Mouse (Mus musculus) kidney, embryonic 16.5 days (tissue): Measurements from ENCODE around the gene Krtcap2. TPM values are rescaled to one million over a fixed set of nuclear protein-coding genes. Genes with fewer than 3 reads are reported as not detected.
"Not testable (repeated sequence)": the region's sequence is repeated elsewhere in the genome, so short reads cannot be mapped to it uniquely, and the experiment has no call there.

Experiments
- ATAC-seq: fragments of 200-750 bp; cut with Nextera tagmentation; 2 replicates; pipeline ENCODE4 v1.8.0; 2017; ENCODE audit warnings: moderate TSS enrichment; ENCODE audit not compliant: low FRiP score, low TSS enrichment
- H3K27ac ChIP-seq: fragments of 300-500 bp; sonication (generic); 2 replicates; pipeline ENCODE4 v1.5.1; 2014; ENCODE audit warnings: low read length
- H3K27me3 ChIP-seq: fragments of 300-500 bp; sonication (generic); 2 replicates; pipeline ENCODE4 v1.6.1; 2014; ENCODE audit warnings: low read length, control low read depth, mixed read lengths; ENCODE audit not compliant: insufficient read depth
- H3K36me3 ChIP-seq: fragments of 300-500 bp; sonication (generic); 2 replicates; pipeline ENCODE4 v1.6.1; 2014; ENCODE audit warnings: low read length, control low read depth, mixed read lengths; ENCODE audit not compliant: insufficient read depth
- H3K4me1 ChIP-seq: fragments of 300-500 bp; sonication (generic); 2 replicates; pipeline ENCODE4 v1.6.1; 2014; ENCODE audit warnings: low read length, control low read depth, mixed read lengths; ENCODE audit not compliant: insufficient read depth
- H3K4me2 ChIP-seq: fragments of 300-500 bp; sonication (generic); replicated peaks from 2 replicates; pipeline ENCODE4 v1.6.1; 2014; ENCODE audit warnings: low read depth, low read length
- H3K4me3 ChIP-seq: fragments of 300-500 bp; sonication (generic); 2 replicates; pipeline ENCODE4 v1.5.1; 2014; ENCODE audit warnings: mild to moderate bottlenecking, low read length
- H3K9ac ChIP-seq: fragments of 300-500 bp; sonication (generic); replicated peaks from 2 replicates; pipeline ENCODE4 v1.6.1; 2014; ENCODE audit warnings: low read length
- H3K9me3 ChIP-seq: fragments of 300-500 bp; sonication (generic); 2 replicates; pipeline ENCODE4 v1.6.1; 2016; ENCODE audit warnings: low read length, control low read depth
- WGBS: fragments of 180-500 bp; shearing (Covaris S2); extraction: QIAGEN DNeasy Blood & Tissue Kit; methylation state at CpG from one replicate; pipeline ENCODE4 v1.1.7; 2014; 5-methylcytosine and 5-hydroxymethylcytosine counted together
- polyA plus RNA-seq: library from polyadenylated mRNA; unstranded; fragments of >200 nt; fragmentation: Nextera tagmentation; extraction: Ambion mirVana; gene quantifications from 2 replicates; pipeline ENCODE4 v1.2.1, GENCODE M21; 2015

Krtcap2 gene
- polyA plus RNA-seq, 1 experiment from 2014 or later: 272 TPM

GRCm38 (mm10) chr3:89209731-89210130 lies 36.0 kb upstream of the Krtcap2 start:
- Histone ChIP-seq H3K9ac (no peak overlapping the region), H3K4me1 (peaks cover 22% of the 10 kb centered on the region), H3K27me3 (no peaks in the 10 kb centered on the region), H3K27ac (peak overlapping the region; percentile 23; the same call in 1 of the 2 replicates), H3K36me3 (peaks cover 40% of the 10 kb centered on the region), H3K9me3 (no peaks in the 10 kb centered on the region), H3K4me2 (no peak overlapping the region), H3K4me3 (no peak overlapping the region)
- 86% methylated on average over 7 of the region's 7 CpGs for WGBS
- ATAC-seq: no peak

DNA sequence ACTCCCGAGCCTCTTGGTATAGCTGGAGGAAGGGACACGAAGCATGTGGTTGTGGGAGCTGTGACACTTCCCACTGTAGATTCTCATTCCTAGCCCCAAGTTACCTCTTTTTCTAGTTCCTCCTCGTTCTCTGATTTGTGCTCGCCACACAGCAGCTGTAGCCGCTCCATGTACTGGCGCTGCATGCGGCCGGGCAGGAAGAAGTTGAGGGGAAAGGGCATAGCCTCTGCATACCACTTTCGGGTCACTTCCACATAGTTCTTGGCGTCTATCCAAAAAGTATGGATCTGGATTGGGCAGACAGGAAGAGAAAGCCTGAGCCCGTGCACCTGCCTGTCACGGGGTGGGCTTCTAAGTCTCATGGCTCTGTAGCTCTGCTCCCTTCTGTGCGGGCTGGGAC lies 35.6 kb upstream of the Krtcap2 start:
- H3K9me3 ChIP-seq: no peaks in the 10 kb centered on the region
- no peak overlapping the region for H3K4me3 ChIP-seq
- no peak overlapping the region for H3K9ac ChIP-seq
- ATAC-seq: no peak
- peak overlapping the region; percentile 23; the same call in 1 of the 2 replicates for H3K27ac ChIP-seq
- H3K4me2 ChIP-seq: no peak overlapping the region
- H3K36me3 ChIP-seq: peaks cover 40% of the 10 kb centered on the region
- H3K4me1 ChIP-seq: peaks cover 26% of the 10 kb centered on the region
- 64% methylated on average over 13 of the region's 13 CpGs for WGBS
- H3K27me3 ChIP-seq: no peaks in the 10 kb centered on the region

DNA sequence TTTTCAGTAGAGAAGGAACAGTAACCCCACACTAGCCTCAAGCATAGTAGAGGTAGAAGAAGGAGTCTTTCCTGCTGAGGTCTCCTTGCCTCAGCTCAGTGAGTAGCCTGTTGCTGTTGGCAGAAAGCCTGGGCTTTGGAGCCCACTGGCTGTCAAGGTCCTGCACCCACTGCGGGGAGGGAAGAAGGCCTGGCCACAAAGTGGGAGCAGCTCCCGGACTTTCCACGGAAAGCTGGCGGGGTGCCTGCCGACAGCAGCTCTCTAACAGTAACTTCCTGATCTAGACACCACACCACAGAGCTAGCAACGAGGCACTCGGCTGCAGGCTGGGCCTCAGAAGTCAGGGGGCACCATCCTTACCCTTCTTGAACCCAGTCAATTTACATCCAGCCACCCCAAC lies 35.0 kb upstream of the Krtcap2 start:
- Histone ChIP-seq H3K27ac (no peak overlapping the region), H3K4me1 (peaks cover 32% of the 10 kb centered on the region), H3K9ac (no peak overlapping the region), H3K9me3 (no peaks in the 10 kb centered on the region), H3K4me3 (no peak overlapping the region), H3K36me3 (peaks cover 40% of the 10 kb centered on the region), H3K27me3 (no peaks in the 10 kb centered on the region), H3K4me2 (no peak overlapping the region)
- WGBS: 55% methylated on average over 7 of the region's 7 CpGs
- no peak for ATAC-seq

DNA sequence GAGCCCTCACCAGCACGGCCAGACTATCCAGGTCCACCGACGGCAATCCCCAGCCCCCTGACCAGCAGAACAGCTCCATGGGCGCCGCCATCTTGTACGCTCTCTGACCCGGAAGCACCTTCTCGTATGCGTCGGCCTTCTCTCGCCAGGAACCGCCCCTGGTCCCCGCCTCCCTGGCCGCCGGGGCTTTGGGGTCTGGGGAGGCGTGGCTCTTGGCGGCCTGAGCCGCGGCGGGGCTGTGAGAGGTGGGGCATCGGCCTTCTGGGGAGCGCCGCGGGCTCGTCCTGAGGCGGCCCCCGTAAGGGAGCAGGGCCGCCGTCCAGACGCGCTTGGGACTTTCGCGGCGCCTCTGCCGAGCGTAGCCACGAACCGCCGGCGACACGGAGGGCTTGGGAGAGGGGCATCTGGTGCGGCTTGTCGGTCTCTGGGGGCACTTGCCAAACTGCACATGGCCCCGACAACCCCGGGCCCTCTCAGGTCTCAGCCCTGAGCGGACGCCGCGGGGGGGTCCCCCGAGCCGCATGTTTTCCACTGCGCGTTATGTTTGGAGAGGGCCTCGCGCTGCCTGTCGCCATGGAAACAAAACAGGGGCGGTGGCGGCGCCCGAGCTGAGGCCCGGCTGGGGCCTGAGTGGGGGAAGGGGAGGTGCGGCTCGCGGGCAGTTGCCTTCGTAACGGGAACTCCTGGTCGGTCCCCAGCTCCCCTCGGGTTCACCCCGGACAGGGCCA lies 31.8 kb upstream of the Krtcap2 start:
- H3K4me1 ChIP-seq: peaks cover 33% of the 10 kb centered on the region
- H3K27me3 ChIP-seq: no peaks in the 10 kb centered on the region
- no peaks in the 10 kb centered on the region for H3K9me3 ChIP-seq
- peak overlapping the region; percentile 83 for H3K9ac ChIP-seq
- H3K4me2 ChIP-seq: peak overlapping the region; percentile 84
- H3K36me3 ChIP-seq: peaks cover 12% of the 10 kb centered on the region
- peak overlapping the region; percentile 90 for H3K4me3 ChIP-seq
- peak; percentile 92 for ATAC-seq
- WGBS: under 1% methylated on average over 69 of the region's 69 CpGs
- peak overlapping the region; percentile 95 for H3K27ac ChIP-seq

- H3K27me3 ChIP-seq: no peaks in the 10 kb centered on the region
- peak within 1 kb of the TSS; percentile 84 for H3K4me2 ChIP-seq
- H3K9ac ChIP-seq: peak within 1 kb of the TSS; percentile 83
- no peaks in the 10 kb centered on the region for H3K9me3 ChIP-seq
- peaks cover 33% of the 10 kb centered on the region for H3K4me1 ChIP-seq
- H3K36me3 ChIP-seq: peaks cover 4% of the 10 kb centered on the region; the same call in 1 of the 2 replicates
- 1% methylated on average over 19 of the region's 19 CpGs for WGBS
- peak within 1 kb of the TSS; percentile 95 for H3K27ac ChIP-seq
- H3K4me3 ChIP-seq: peak within 1 kb of the TSS; percentile 90
- no peak for ATAC-seq
These were observed 30.9 kb upstream of the Krtcap2 start, which contains the start of gene Thbs3 for GRCm38 (mm10) chr3:89214681-89215411. TSS of gene Thbs3 (plus strand) at chr3:89215180.

- H3K36me3 ChIP-seq: no peaks in the 10 kb centered on the region
- peak overlapping the region; percentile 90 for H3K4me3 ChIP-seq
- no peak overlapping the region for H3K27ac ChIP-seq
- H3K4me2 ChIP-seq: peak overlapping the region; percentile 84
- 0% methylated on average over 6 of the region's 6 CpGs for WGBS
- peak overlapping the region; percentile 83 for H3K9ac ChIP-seq
- ATAC-seq: peak; percentile 21; the same call in 1 of the 2 replicates
- no peaks in the 10 kb centered on the region for H3K9me3 ChIP-seq
- no peaks in the 10 kb centered on the region for H3K27me3 ChIP-seq
- H3K4me1 ChIP-seq: peaks cover 28% of the 10 kb centered on the region
These were observed 29.9 kb upstream of the Krtcap2 start for GRCm38 (mm10) chr3:89215853-89216252.

DNA sequence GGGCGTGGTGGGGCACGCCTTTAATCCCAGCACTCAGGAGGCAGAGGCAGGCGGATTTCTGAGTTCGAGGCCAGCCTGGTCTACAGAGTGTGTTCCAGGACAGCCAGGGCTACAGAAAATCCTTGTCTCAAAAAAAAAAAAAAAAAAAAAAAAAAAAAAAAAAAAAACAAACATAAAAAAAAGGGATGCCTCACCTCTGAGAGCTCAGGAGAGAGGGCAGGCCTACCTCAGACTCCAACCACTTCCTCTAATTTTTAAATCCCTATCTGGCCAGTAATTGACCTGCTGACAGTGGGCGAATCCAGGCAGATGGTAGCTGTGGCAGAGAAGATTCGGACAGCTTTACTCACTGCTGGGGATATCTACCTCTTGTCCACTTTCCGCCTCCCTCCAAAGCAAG lies 29.4 kb upstream of the Krtcap2 start:
- H3K27ac ChIP-seq, H3K4me3 ChIP-seq, H3K4me2 ChIP-seq, H3K9ac ChIP-seq, ATAC-seq, H3K9me3 ChIP-seq, H3K36me3 ChIP-seq, H3K27me3 ChIP-seq: not testable (repeated sequence)
- 80% methylated on average over 7 of the region's 7 CpGs for WGBS
- peaks cover 26% of the 10 kb centered on the region for H3K4me1 ChIP-seq

GRCm38 (mm10) chr3:89218271-89218670 lies 27.5 kb upstream of the Krtcap2 start:
- H3K4me2 ChIP-seq: no peak overlapping the region
- no peaks in the 10 kb centered on the region for H3K36me3 ChIP-seq
- ATAC-seq: no peak
- 76% methylated on average over 1 of the region's 1 CpGs for WGBS
- peaks cover 17% of the 10 kb centered on the region for H3K4me1 ChIP-seq
- no peak overlapping the region for H3K27ac ChIP-seq
- no peaks in the 10 kb centered on the region for H3K27me3 ChIP-seq
- H3K4me3 ChIP-seq: no peak overlapping the region
- no peaks in the 10 kb centered on the region for H3K9me3 ChIP-seq
- H3K9ac ChIP-seq: no peak overlapping the region

GRCm38 (mm10) chr3:89219546-89219945 lies 26.2 kb upstream of the Krtcap2 start:
- no peak overlapping the region for H3K27ac ChIP-seq
- no peaks in the 10 kb centered on the region for H3K9me3 ChIP-seq
- H3K36me3 ChIP-seq: no peaks in the 10 kb centered on the region
- H3K4me1 ChIP-seq: peaks cover 13% of the 10 kb centered on the region
- H3K4me2 ChIP-seq: no peak overlapping the region
- 29% methylated on average over 8 of the region's 8 CpGs for WGBS
- ATAC-seq: no peak
- no peaks in the 10 kb centered on the region for H3K27me3 ChIP-seq
- H3K4me3 ChIP-seq: no peak overlapping the region
- H3K9ac ChIP-seq: peak overlapping the region; percentile 44; the same call in 1 of the 2 replicates

- H3K4me3 ChIP-seq: no peak overlapping the region
- no peaks in the 10 kb centered on the region for H3K36me3 ChIP-seq
- WGBS: 75% methylated on average over 5 of the region's 5 CpGs
- no peak for ATAC-seq
- no peak overlapping the region for H3K27ac ChIP-seq
- no peak overlapping the region for H3K9ac ChIP-seq
- H3K9me3 ChIP-seq: no peaks in the 10 kb centered on the region
- H3K4me1 ChIP-seq: peaks cover 6% of the 10 kb centered on the region
- H3K27me3 ChIP-seq: 0 out of 2 replicates have a peak, but pooled peaks cover 3% of the 10 kb centered on the region
- no peak overlapping the region for H3K4me2 ChIP-seq
These were observed 24.6 kb upstream of the Krtcap2 start for GRCm38 (mm10) chr3:89221167-89221566.
